Mouse (Mus musculus): ENCODE measurements at regions not wholly inside any gene's neighbourhood (a gene's known extent, or its start where the extent isn't known, plus 50 kb on each side); places are given as distances from the start of the nearest gene placed in this dataset.

DNA sequence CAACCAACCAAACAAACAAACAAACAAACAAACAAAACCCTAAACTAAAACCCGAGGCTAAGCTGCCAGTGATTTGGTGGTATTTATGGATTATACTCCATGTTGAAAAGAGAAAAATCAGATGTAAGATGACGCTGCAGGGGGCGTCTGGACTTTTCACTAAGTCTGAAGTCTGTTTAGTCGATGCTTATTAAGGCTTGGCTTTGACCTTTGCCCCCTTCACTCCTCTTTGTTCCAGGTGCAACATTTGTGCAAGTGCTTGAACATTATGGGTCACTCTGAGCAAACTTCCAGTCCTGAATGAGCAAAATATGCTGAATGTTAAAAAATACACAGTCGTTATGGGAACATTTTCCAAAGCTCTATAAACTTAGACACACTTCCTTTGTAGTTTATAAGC lies 268.6 kb downstream of the Ptprc start:
- Histone ChIP-seq H3K4me1 (replicated peaks; ENCODE audit: control insufficient read depth, insufficient read depth, low read length) (peaks cover 5% of the 10 kb centered on the region), H3K27ac (ENCODE audit: control insufficient read depth, insufficient read depth, low read length) (no peak overlapping the region; the same call in 1 of the 2 replicates), H3K36me3 (ENCODE audit: control insufficient read depth, insufficient read depth, low read length) (peaks cover 83% of the 10 kb centered on the region), H3K4me3 (ENCODE audit: control insufficient read depth, insufficient read depth, low read length) (no peak overlapping the region), H3K27me3 (ENCODE audit: control insufficient read depth, insufficient read depth, low read length) (no peaks in the 10 kb centered on the region)
- no peak for DNase-seq
- 51% methylated on average over 5 of the region's 5 CpGs for WGBS
- no peak for TF ChIP-seq CTCF (IDR thresholded peaks at IDR 0.05; ENCODE audit: borderline replicate concordance, control insufficient read depth, extremely low read depth, insufficient read depth, low read length, poor library complexity)
- no peak for TF ChIP-seq POLR2A (IDR thresholded peaks at IDR 0.05; ENCODE audit: control insufficient read depth, extremely low read depth, insufficient read depth, low read length, poor library complexity)

DNA sequence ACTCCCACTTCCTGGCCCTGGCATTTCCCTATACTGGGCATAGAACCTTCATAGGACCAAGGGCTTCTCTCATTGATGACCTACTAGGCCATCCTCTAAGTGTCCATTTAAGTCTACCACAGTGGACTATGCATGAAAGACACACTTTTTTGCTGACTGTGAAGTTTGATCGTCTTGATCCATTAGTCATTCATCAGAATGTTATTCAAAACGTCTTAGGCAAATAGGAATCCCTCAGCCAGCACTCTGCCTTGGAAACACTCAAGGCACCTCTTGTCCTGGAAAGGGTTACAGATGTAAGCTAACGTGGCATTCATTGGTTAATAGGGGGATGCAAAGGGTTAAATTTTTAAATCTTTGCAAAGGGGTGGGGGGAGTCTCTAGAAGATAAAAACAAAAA lies 269.0 kb downstream of the Ptprc start:
- Histone ChIP-seq H3K27me3 (ENCODE audit: control insufficient read depth, insufficient read depth, low read length) (no peaks in the 10 kb centered on the region), H3K27ac (ENCODE audit: control insufficient read depth, insufficient read depth, low read length) (peak overlapping the region; percentile 40), H3K4me3 (ENCODE audit: control insufficient read depth, insufficient read depth, low read length) (no peak overlapping the region), H3K36me3 (ENCODE audit: control insufficient read depth, insufficient read depth, low read length) (peaks cover 81% of the 10 kb centered on the region), H3K4me1 (replicated peaks; ENCODE audit: control insufficient read depth, insufficient read depth, low read length) (peaks cover 5% of the 10 kb centered on the region)
- 75% methylated on average over 3 of the region's 3 CpGs for WGBS
- TF ChIP-seq POLR2A (IDR thresholded peaks at IDR 0.05; ENCODE audit: control insufficient read depth, extremely low read depth, insufficient read depth, low read length, poor library complexity) (no peak), CTCF (IDR thresholded peaks at IDR 0.05; ENCODE audit: borderline replicate concordance, control insufficient read depth, extremely low read depth, insufficient read depth, low read length, poor library complexity) (no peak)
- no peak for DNase-seq

DNA sequence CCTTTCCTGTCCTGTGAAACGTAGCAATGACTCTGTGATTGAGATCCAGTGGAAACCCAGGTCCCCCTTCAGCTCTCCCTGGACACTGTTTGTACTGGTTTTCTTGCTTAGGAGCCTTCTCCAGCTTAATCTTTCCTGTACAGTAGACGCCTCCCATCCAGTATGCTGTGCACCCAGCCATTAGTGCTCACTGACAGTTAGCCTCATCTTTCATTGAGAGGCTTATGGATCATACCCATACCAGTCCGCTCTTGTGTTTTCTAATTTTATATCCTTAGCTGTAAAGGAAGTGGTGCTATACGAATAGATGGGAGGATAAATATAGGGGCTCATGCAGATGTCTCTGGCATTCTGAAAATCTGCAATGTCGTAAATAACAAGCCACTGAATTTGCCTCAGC lies 269.9 kb downstream of the Ptprc start:
- Histone ChIP-seq H3K27ac (ENCODE audit: control insufficient read depth, insufficient read depth, low read length) (peak overlapping the region; percentile 89), H3K4me3 (ENCODE audit: control insufficient read depth, insufficient read depth, low read length) (peak overlapping the region; percentile 29), H3K36me3 (ENCODE audit: control insufficient read depth, insufficient read depth, low read length) (peaks cover 72% of the 10 kb centered on the region), H3K4me1 (replicated peaks; ENCODE audit: control insufficient read depth, insufficient read depth, low read length) (0 out of 2 replicates have a peak, but pooled peaks cover 2% of the 10 kb centered on the region), H3K27me3 (ENCODE audit: control insufficient read depth, insufficient read depth, low read length) (no peaks in the 10 kb centered on the region)
- DNase-seq, result peak; percentile 22
- 31% methylated on average over 5 of the region's 5 CpGs for WGBS
- TF ChIP-seq CTCF (IDR thresholded peaks at IDR 0.05; ENCODE audit: borderline replicate concordance, control insufficient read depth, extremely low read depth, insufficient read depth, low read length, poor library complexity) (no peak), POLR2A (IDR thresholded peaks at IDR 0.05; ENCODE audit: control insufficient read depth, extremely low read depth, insufficient read depth, low read length, poor library complexity) (no peak)

DNA sequence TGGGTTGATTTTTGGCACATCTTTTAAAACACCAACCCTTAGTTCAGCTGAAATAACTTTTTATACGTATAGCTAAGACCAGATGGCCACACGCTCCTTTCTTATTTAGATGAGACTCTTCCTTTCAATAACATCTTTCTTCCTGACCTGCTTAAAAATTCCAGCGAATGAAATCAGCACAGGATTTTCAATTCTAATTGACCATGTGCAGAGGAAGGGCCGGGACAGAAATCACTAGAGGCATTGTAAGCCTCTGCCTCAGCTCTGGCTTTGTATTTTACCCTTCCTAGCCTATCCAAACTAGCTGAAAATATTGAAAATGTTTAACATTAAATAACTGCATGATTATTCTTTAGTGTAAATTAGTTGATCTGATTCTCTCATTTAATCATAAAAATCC lies 272.2 kb downstream of the Ptprc start:
- H3K27ac ChIP-seq (ENCODE audit: control insufficient read depth, insufficient read depth, low read length), result peak overlapping the region; percentile 47; the same call in 1 of the 2 replicates
- TF ChIP-seq POLR2A (IDR thresholded peaks at IDR 0.05; ENCODE audit: control insufficient read depth, extremely low read depth, insufficient read depth, low read length, poor library complexity) (no peak), CTCF (IDR thresholded peaks at IDR 0.05; ENCODE audit: borderline replicate concordance, control insufficient read depth, extremely low read depth, insufficient read depth, low read length, poor library complexity) (no peak)
- no peak for DNase-seq

DNA sequence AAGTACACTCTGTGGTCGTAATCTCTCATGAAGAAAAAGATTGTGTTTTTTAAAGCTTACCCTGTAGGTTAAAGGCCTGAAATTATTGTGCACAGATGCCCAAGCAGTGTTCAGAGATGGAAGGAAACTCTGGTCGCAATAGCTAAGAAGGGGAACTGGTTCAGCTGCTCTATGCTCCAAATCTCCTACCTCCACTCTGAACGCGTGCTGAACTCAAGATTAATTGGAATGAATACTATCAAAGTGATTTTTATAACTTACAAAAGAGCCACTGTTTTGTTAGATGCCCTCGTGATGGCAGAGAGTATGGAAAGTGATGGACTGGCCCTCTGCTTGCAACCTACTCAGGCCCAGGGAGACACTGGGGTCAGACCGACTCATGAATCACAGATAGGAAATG lies 272.6 kb downstream of the Ptprc start:
- no peaks in the 10 kb centered on the region for H3K27me3 ChIP-seq (ENCODE audit: control insufficient read depth, insufficient read depth, low read length)
- peak overlapping the region; percentile 100 for H3K27ac ChIP-seq (ENCODE audit: control insufficient read depth, insufficient read depth, low read length)
- 11% methylated on average over 6 of the region's 6 CpGs for WGBS
- peak overlapping the region; percentile 46 for H3K4me3 ChIP-seq (ENCODE audit: control insufficient read depth, insufficient read depth, low read length)
- DNase-seq, result peak; percentile 30
- TF ChIP-seq CTCF (IDR thresholded peaks at IDR 0.05; ENCODE audit: borderline replicate concordance, control insufficient read depth, extremely low read depth, insufficient read depth, low read length, poor library complexity), result no peak
- no peak for TF ChIP-seq POLR2A (IDR thresholded peaks at IDR 0.05; ENCODE audit: control insufficient read depth, extremely low read depth, insufficient read depth, low read length, poor library complexity)
- H3K4me1 ChIP-seq (replicated peaks; ENCODE audit: control insufficient read depth, insufficient read depth, low read length), result 0 out of 2 replicates have a peak, but pooled peaks cover 2% of the 10 kb centered on the region
- H3K36me3 ChIP-seq (ENCODE audit: control insufficient read depth, insufficient read depth, low read length), result peaks cover 55% of the 10 kb centered on the region

More for the DNA sequence above, 272.2 kb downstream of the Ptprc start:
- Histone ChIP-seq H3K36me3 (ENCODE audit: control insufficient read depth, insufficient read depth, low read length) (peaks cover 60% of the 10 kb centered on the region), H3K4me3 (ENCODE audit: control insufficient read depth, insufficient read depth, low read length) (no peak overlapping the region), H3K27me3 (ENCODE audit: control insufficient read depth, insufficient read depth, low read length) (no peaks in the 10 kb centered on the region), H3K4me1 (replicated peaks; ENCODE audit: control insufficient read depth, insufficient read depth, low read length) (0 out of 2 replicates have a peak, but pooled peaks cover 2% of the 10 kb centered on the region)
- 44% methylated on average over 4 of the region's 4 CpGs for WGBS

DNA sequence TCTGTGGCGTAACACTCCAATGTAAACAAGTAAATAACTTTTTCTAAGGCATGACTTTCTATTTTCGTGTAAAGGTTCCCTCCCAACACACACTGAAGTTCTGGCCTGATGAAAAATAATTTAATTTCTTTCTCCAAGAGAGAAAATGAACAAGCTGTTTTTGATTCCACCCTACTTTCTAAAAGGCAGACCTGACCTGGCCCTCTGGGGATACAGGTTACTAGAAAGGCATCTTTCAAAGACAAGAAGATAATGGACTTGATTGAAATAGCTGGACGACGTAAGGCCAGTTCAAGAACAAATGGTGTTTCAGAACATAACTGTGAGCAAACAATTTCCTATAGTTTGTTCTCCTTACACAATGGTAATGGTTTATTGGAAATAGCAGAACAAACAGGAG lies 273.5 kb downstream of the Ptprc start:
- Histone ChIP-seq H3K36me3 (ENCODE audit: control insufficient read depth, insufficient read depth, low read length) (peaks cover 54% of the 10 kb centered on the region), H3K4me1 (replicated peaks; ENCODE audit: control insufficient read depth, insufficient read depth, low read length) (peaks cover 2% of the 10 kb centered on the region), H3K27ac (ENCODE audit: control insufficient read depth, insufficient read depth, low read length) (peak overlapping the region; percentile 42; the same call in 1 of the 2 replicates), H3K27me3 (ENCODE audit: control insufficient read depth, insufficient read depth, low read length) (no peaks in the 10 kb centered on the region), H3K4me3 (ENCODE audit: control insufficient read depth, insufficient read depth, low read length) (no peak overlapping the region)
- WGBS, result 27% methylated on average over 4 of the region's 4 CpGs
- TF ChIP-seq CTCF (IDR thresholded peaks at IDR 0.05; ENCODE audit: borderline replicate concordance, control insufficient read depth, extremely low read depth, insufficient read depth, low read length, poor library complexity) (no peak), POLR2A (IDR thresholded peaks at IDR 0.05; ENCODE audit: control insufficient read depth, extremely low read depth, insufficient read depth, low read length, poor library complexity) (no peak)
- no peak for DNase-seq

DNA sequence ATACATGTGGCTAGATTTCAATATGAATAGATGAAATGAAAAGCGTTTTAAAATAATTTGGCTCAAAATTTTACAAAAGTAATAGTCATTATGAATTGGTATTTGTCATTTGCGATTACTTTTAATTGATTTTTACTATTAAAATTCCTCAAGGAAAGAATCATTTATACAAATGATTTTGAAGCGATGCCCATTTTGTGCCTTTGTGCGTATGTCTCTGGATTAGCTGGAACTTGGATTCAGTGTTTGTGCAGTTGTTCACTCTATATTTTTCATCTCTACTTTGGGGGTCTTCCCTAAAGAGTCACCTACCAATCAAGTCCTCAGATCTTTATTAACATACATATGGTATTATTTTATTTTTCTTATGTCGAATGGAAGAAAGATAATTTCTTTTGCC lies 274.3 kb downstream of the Ptprc start:
- Histone ChIP-seq H3K27me3 (ENCODE audit: control insufficient read depth, insufficient read depth, low read length) (no peaks in the 10 kb centered on the region), H3K27ac (ENCODE audit: control insufficient read depth, insufficient read depth, low read length) (peak overlapping the region; percentile 35; the same call in 1 of the 2 replicates), H3K4me1 (replicated peaks; ENCODE audit: control insufficient read depth, insufficient read depth, low read length) (peaks cover 4% of the 10 kb centered on the region), H3K4me3 (ENCODE audit: control insufficient read depth, insufficient read depth, low read length) (no peak overlapping the region), H3K36me3 (ENCODE audit: control insufficient read depth, insufficient read depth, low read length) (peaks cover 46% of the 10 kb centered on the region)
- no peak for TF ChIP-seq CTCF (IDR thresholded peaks at IDR 0.05; ENCODE audit: borderline replicate concordance, control insufficient read depth, extremely low read depth, insufficient read depth, low read length, poor library complexity)
- TF ChIP-seq POLR2A (IDR thresholded peaks at IDR 0.05; ENCODE audit: control insufficient read depth, extremely low read depth, insufficient read depth, low read length, poor library complexity), result no peak
- DNase-seq, result no peak
- WGBS, result 26% methylated on average over 5 of the region's 5 CpGs

All from thymus, adult 2 months (tissue).